Mouse (Mus musculus): ENCODE results near the gene Lmtk2.

The Lmtk2 gene

GRCm38 (mm10) chr5:144178216-144178615 lies 78.0 kb downstream of the Lmtk2 start:
- no peak for DNase-seq (ENCODE audit: low spot score in 2 of 2)

- DNase-seq (ENCODE audit: low spot score in 2 of 2) = peak in 1 of 2 experiments; percentile 80
Observed at GRCm38 (mm10) chr5:144181249-144181648, 81.0 kb downstream of the Lmtk2 start.

- DNase-seq (ENCODE audit: low spot score in 2 of 2) = no peak
Observed at GRCm38 (mm10) chr5:144182542-144183247, 82.5 kb downstream of the Lmtk2 start.

- DNase-seq (ENCODE audit: low spot score in 2 of 2) = no peak
Observed at GRCm38 (mm10) chr5:144183248-144183559, 83.0 kb downstream of the Lmtk2 start.

GRCm38 (mm10) chr5:144183647-144184335 lies 83.6 kb downstream of the Lmtk2 start:
- no peak for DNase-seq (ENCODE audit: low spot score in 2 of 2)

GRCm38 (mm10) chr5:144184350-144185045 lies 84.3 kb downstream of the Lmtk2 start:
- no peak for DNase-seq (ENCODE audit: low spot score in 2 of 2)

GRCm38 (mm10) chr5:144188422-144188821 lies 88.2 kb downstream of the Lmtk2 start:
- DNase-seq (ENCODE audit: low spot score in 2 of 2) = no peak

GRCm38 (mm10) chr5:144189327-144189726 lies 89.1 kb downstream of the Lmtk2 start:
- DNase-seq (ENCODE audit: low spot score in 2 of 2) = no peak

- DNase-seq (ENCODE audit: low spot score in 2 of 2) = peak in 1 of 2 experiments; percentile 55
Observed at GRCm38 (mm10) chr5:144189950-144190583, 89.8 kb downstream of the Lmtk2 start, which contains the start of gene Bhlha15. TSS of gene Bhlha15 (plus strand) at chr5:144190286.

GRCm38 (mm10) chr5:144191026-144191425 lies 90.8 kb downstream of the Lmtk2 start:
- no peak for DNase-seq (ENCODE audit: low spot score in 2 of 2)

GRCm38 (mm10) chr5:144192673-144193072 lies 92.4 kb downstream of the Lmtk2 start:
- DNase-seq (ENCODE audit: low spot score in 2 of 2) = no peak

GRCm38 (mm10) chr5:144194416-144194815 lies 94.2 kb downstream of the Lmtk2 start:
- peak in 1 of 2 experiments; percentile 58 for DNase-seq (ENCODE audit: low spot score in 2 of 2)

- DNase-seq (ENCODE audit: low spot score in 2 of 2) = no peak
Observed at GRCm38 (mm10) chr5:144195567-144195966, 95.3 kb downstream of the Lmtk2 start.

GRCm38 (mm10) chr5:144200616-144201015 lies 100.4 kb downstream of the Lmtk2 start:
- DNase-seq (ENCODE audit: low spot score in 2 of 2) = no peak

GRCm38 (mm10) chr5:144202430-144202829 lies 102.2 kb downstream of the Lmtk2 start:
- no peak for DNase-seq (ENCODE audit: low spot score in 2 of 2)

GRCm38 (mm10) chr5:144203398-144203959 lies 103.2 kb downstream of the Lmtk2 start:
- DNase-seq (ENCODE audit: low spot score in 2 of 2) = no peak

GRCm38 (mm10) chr5:144204303-144204702 lies 104.1 kb downstream of the Lmtk2 start:
- no peak for DNase-seq (ENCODE audit: low spot score in 2 of 2)

- no peak for DNase-seq (ENCODE audit: low spot score in 2 of 2)
Observed at GRCm38 (mm10) chr5:144204911-144205310, 104.7 kb downstream of the Lmtk2 start.

GRCm38 (mm10) chr5:144206069-144206468 lies 105.8 kb downstream of the Lmtk2 start:
- no peak for DNase-seq (ENCODE audit: low spot score in 2 of 2)

GRCm38 (mm10) chr5:144207478-144207877 lies 107.2 kb downstream of the Lmtk2 start:
- DNase-seq (ENCODE audit: low spot score in 2 of 2) = peak in 1 of 2 experiments; percentile 29

GRCm38 (mm10) chr5:144214453-144214852 lies 114.2 kb downstream of the Lmtk2 start:
- peak; percentile 77 for DNase-seq (ENCODE audit: low spot score in 2 of 2)

- DNase-seq (ENCODE audit: low spot score in 2 of 2) = no peak
Observed at GRCm38 (mm10) chr5:144215992-144216391, 115.8 kb downstream of the Lmtk2 start.

All from natural killer cell, adult 2 months (primary cell).